Mouse (Mus musculus): ENCODE measurements at regions not wholly inside any gene's neighbourhood (a gene's known extent, or its start where the extent isn't known, plus 50 kb on each side); places are given as distances from the start of the nearest gene placed in this dataset.

DNA sequence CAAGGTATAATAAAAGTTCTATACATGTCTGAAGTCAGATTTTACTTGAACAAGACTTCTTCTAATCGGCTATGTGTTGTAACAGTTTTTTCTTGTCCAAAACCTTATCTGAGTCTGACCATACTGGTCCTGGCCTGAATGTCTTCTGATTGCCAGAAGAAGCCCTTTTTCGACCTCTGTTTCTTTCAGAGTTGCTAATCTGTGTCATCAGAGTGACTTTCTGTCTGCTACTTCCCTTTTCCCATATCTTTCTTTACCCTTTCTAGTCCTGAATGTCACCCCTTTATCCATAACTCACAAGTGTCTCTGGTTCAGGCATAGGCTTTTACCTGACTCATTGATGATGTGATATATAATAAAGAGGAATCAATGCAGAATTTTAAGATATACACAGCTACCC lies 936.5 kb upstream of the Nova1 start:
- no peak for DNase-seq (ENCODE audit: low spot score in 2 of 2)

DNA sequence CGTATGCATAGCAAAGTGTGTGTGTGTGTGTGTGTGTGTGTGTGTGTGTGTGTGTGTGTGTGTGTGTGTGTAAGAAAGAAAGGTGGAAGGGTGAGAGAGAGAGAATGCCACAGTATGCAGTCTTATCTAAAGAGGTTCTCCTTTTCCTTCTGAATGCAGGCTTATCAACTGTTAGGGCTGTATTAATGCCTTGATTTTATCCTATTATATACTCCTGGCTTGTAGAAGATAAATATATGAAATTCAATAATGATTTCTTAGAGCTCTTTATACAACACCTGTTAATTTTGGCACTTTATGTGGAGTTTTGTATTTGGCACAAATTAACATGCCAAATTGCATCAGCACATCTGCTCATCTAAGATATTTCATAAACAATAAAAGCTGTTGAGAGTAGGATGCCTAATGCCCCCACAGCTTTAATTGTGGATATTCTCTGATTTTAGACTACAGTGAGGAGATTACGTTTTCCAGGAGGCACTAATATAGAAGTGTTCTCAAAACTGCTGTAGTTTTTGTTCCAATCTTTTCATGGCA lies 923.1 kb upstream of the Nova1 start:
- DNase-seq (ENCODE audit: low spot score in 2 of 2) = peak; percentile 1 to 56

DNA sequence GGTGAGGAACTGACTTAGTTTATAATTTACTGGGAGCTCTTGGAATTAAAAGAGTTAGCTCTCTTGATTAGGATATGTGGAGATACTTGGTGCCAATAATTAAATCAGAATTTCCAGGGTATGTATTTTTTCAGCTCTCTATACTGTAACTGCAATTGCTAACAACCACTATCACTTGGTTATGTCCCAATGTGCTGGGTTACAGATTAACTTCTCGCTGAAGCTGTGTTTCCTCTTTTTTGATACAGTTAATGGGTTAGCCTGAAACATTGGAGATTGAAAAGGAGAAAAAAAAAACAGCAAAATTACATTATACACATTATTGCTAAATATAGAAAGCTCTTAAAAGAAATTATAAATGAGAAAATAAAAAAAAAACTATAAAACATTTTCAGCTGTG lies 881.5 kb upstream of the Nova1 start:
- DNase-seq (ENCODE audit: low spot score in 2 of 2) = no peak

DNA sequence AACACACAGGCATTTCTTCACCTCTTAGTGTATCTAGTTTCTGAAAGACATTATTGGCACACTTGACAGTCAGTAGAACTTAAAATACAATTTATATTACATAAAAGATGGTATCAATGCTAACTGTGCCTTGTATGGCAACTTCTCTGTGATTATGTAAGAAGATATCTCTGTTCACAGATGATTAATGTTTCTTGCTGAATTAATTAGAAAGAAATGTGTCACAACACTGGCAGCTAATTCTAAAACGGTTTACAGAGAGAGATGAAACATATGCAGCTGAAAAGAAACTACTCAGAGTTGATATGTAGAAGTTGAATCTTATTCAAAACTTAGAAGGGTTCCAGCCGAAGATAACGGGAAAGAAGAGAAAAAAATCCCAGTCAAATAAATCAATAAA lies 851.7 kb upstream of the Nova1 start:
- DNase-seq (ENCODE audit: low spot score in 2 of 2) = peak in 1 of 2 experiments; percentile 2

All from layer of hippocampus, adult 18-20 months (tissue).